Mouse (Mus musculus) MEL (cell line): Measurements from ENCODE around the gene Pid1. TPM values are rescaled to one million over a fixed set of nuclear protein-coding genes. Genes with fewer than 3 reads are reported as not detected.

Source experiments
- DNase-seq: peaks from one replicate; pipeline ENCODE4 v3.0.0; 2011; ENCODE audit warnings: low read depth, low spot score
- H3K27ac ChIP-seq: 2 replicates; pipeline ENCODE4 v1.5.1; 2012; ENCODE audit warnings: low read depth, mild to moderate bottlenecking, control low read depth, low read length, moderate library complexity; ENCODE audit not compliant: control insufficient read depth
- H3K27me3 ChIP-seq, 2 experiments: fragments of 150-350 bp in 1 of 2; sonication (generic) in 1 of 2; 2 replicates each; pipeline ENCODE4 v1.6.1; 2012; ENCODE audit warnings: low read length in 2 of 2, mild to moderate bottlenecking in 2 of 2, improper control_type of control experiment in 1 of 2, moderate library complexity in 1 of 2; ENCODE audit not compliant: insufficient read depth in 2 of 2, control insufficient read depth in 1 of 2
- H3K36me3 ChIP-seq, 2 experiments: 2 replicates each; pipeline ENCODE4 v1.6.1; 2012 to 2014; ENCODE audit warnings: low read length in 2 of 2, improper control_type of control experiment in 1 of 2, inconsistent platforms in 1 of 2, mild to moderate bottlenecking in 1 of 2; ENCODE audit not compliant: insufficient read depth in 2 of 2, control insufficient read depth in 1 of 2
- H3K4me1 ChIP-seq, 2 experiments: fragments of 150-350 bp in 1 of 2; sonication (generic) in 1 of 2; 2 replicates each; pipeline ENCODE4 v1.6.1; 2012; ENCODE audit warnings: low read length in 2 of 2, improper control_type of control experiment in 1 of 2, mild to moderate bottlenecking in 1 of 2; ENCODE audit not compliant: insufficient read depth in 2 of 2, control insufficient read depth in 1 of 2
- H3K4me3 ChIP-seq, 2 experiments: fragments of 150-350 bp in 1 of 2; sonication (generic) in 1 of 2; 2 replicates each; pipeline ENCODE4 v1.5.1; 2012; ENCODE audit warnings: low read depth in 2 of 2, low read length in 2 of 2, mild to moderate bottlenecking in 2 of 2, moderate library complexity in 2 of 2, control low read depth in 1 of 2, improper control_type of control experiment in 1 of 2; ENCODE audit not compliant: control insufficient read depth in 1 of 2, insufficient read depth in 1 of 2
- H3K79me2 ChIP-seq: 2 replicates; pipeline ENCODE4 v1.6.1; 2012; ENCODE audit warnings: mild to moderate bottlenecking, low read length, moderate library complexity; ENCODE audit not compliant: control insufficient read depth, poor library complexity, insufficient read depth
- H3K9ac ChIP-seq: 2 replicates; pipeline ENCODE4 v1.6.1; 2012; ENCODE audit warnings: low read depth, mild to moderate bottlenecking, control low read depth, low read length, moderate library complexity; ENCODE audit not compliant: control insufficient read depth, poor library complexity, severe bottlenecking
- H3K9me3 ChIP-seq: fragments of 150-350 bp; sonication (generic); replicated peaks from 2 replicates; pipeline ENCODE4 v1.6.1; 2012; ENCODE audit warnings: mild to moderate bottlenecking, low read length, improper control_type of control experiment, moderate library complexity; ENCODE audit not compliant: insufficient read depth
- BHLHE40 ChIP-seq: IDR thresholded peaks from 2 replicates; pipeline ENCODE4 v1.6.1; 2012; ENCODE audit warnings: low read depth, mild to moderate bottlenecking, inconsistent platforms, low read length, improper control_type of control experiment, borderline replicate concordance
- CHD1 ChIP-seq: IDR thresholded peaks from 2 replicates; pipeline ENCODE4 v1.6.1; 2012; ENCODE audit warnings: low read depth, mild to moderate bottlenecking, inconsistent platforms, low read length, improper control_type of control experiment
- CTCF ChIP-seq, 3 experiments: IDR thresholded peaks in 2 of 3; conservative IDR thresholded peaks in 1 of 3; 2 replicates each; pipeline ENCODE4 v1.5.1; 2011 to 2012; ENCODE audit warnings: low read length in 3 of 3, low read depth in 2 of 3, mild to moderate bottlenecking in 2 of 3, improper control_type of control experiment in 1 of 3, inconsistent platforms in 1 of 3, mixed read lengths in 1 of 3, moderate library complexity in 1 of 3; ENCODE audit not compliant: control insufficient read depth in 1 of 3, insufficient read depth in 1 of 3, poor library complexity in 1 of 3, severe bottlenecking in 1 of 3
- E2F4 ChIP-seq: IDR thresholded peaks from 2 replicates; pipeline ENCODE4 v1.6.1; 2011; ENCODE audit warnings: low read depth, low read length, improper control_type of control experiment, borderline replicate concordance
- ELF1 ChIP-seq: IDR thresholded peaks from 2 replicates; pipeline ENCODE4 v1.6.1; 2014; ENCODE audit warnings: low read depth, mild to moderate bottlenecking, inconsistent platforms, low read length, improper control_type of control experiment, moderate library complexity
- EP300 ChIP-seq, 2 experiments: IDR thresholded peaks; 2 replicates each; pipeline ENCODE4 v1.6.1; 2011; ENCODE audit warnings: improper control_type of control experiment in 2 of 2, low read length in 2 of 2, low read depth in 1 of 2, mild to moderate bottlenecking in 1 of 2
- ETS1 ChIP-seq: IDR thresholded peaks from 2 replicates; pipeline ENCODE4 v1.6.1; 2012; ENCODE audit warnings: low read depth, mild to moderate bottlenecking, inconsistent platforms, low read length, improper control_type of control experiment, moderate library complexity
- GATA1 ChIP-seq: IDR thresholded peaks from 2 replicates; pipeline ENCODE4 v1.6.1; 2011; ENCODE audit warnings: low read depth, low read length, improper control_type of control experiment
- JUND ChIP-seq: IDR thresholded peaks from 2 replicates; pipeline ENCODE4 v1.6.1; 2011; ENCODE audit warnings: low read depth, mild to moderate bottlenecking, improper control_type of control experiment, low read length
- KAT2A ChIP-seq: conservative IDR thresholded peaks from 2 replicates; pipeline ENCODE4 v1.6.1; 2012; ENCODE audit warnings: low read depth, low read length, improper control_type of control experiment, inconsistent platforms
- MAFK ChIP-seq: IDR thresholded peaks from 2 replicates; pipeline ENCODE4 v1.6.1; 2011; ENCODE audit warnings: low read depth, mild to moderate bottlenecking, low read length, improper control_type of control experiment, borderline replicate concordance
- MAX ChIP-seq: IDR thresholded peaks from 2 replicates; pipeline ENCODE4 v1.6.1; 2011; ENCODE audit warnings: low read length, improper control_type of control experiment
- MEF2A ChIP-seq: IDR thresholded peaks from 2 replicates; pipeline ENCODE4 v1.6.1; 2014; ENCODE audit warnings: low read depth, mild to moderate bottlenecking, inconsistent platforms, low read length, improper control_type of control experiment; ENCODE audit not compliant: poor library complexity, insufficient replicate concordance, severe bottlenecking; ENCODE audit errors: extremely low read depth
- POLR2AphosphoS5 ChIP-seq: IDR thresholded peaks from 2 replicates; pipeline ENCODE4 v1.6.1; 2012; ENCODE audit warnings: low read depth, borderline replicate concordance, mild to moderate bottlenecking, inconsistent platforms, low read length, moderate library complexity, mixed read lengths
- RAD21 ChIP-seq: IDR thresholded peaks from 2 replicates; pipeline ENCODE4 v1.6.1; 2011; ENCODE audit warnings: mild to moderate bottlenecking, low read depth, low read length, improper control_type of control experiment
- SIN3A ChIP-seq: IDR thresholded peaks from 2 replicates; pipeline ENCODE4 v1.6.1; 2012; ENCODE audit warnings: low read length, improper control_type of control experiment, inconsistent platforms
- UBTF ChIP-seq: IDR thresholded peaks from 2 replicates; pipeline ENCODE4 v1.6.1; 2012; ENCODE audit warnings: low read depth, mild to moderate bottlenecking, inconsistent platforms, low read length, improper control_type of control experiment, moderate library complexity, borderline replicate concordance; ENCODE audit not compliant: insufficient read depth
- USF1 ChIP-seq: IDR thresholded peaks from 2 replicates; pipeline ENCODE4 v1.6.1; 2014; ENCODE audit warnings: low read depth, mild to moderate bottlenecking, inconsistent platforms, low read length, improper control_type of control experiment, moderate library complexity
- USF2 ChIP-seq, 2 experiments: IDR thresholded peaks; 2 replicates each; pipeline ENCODE4 v1.6.1; 2011 to 2012; ENCODE audit warnings: improper control_type of control experiment in 2 of 2, low read length in 2 of 2, borderline replicate concordance in 1 of 2, inconsistent platforms in 1 of 2, low read depth in 1 of 2, mild to moderate bottlenecking in 1 of 2; ENCODE audit not compliant: insufficient read depth in 1 of 2
- ZC3H11A ChIP-seq: IDR thresholded peaks from 2 replicates; pipeline ENCODE4 v1.6.1; 2012; ENCODE audit warnings: low read depth, mild to moderate bottlenecking, inconsistent platforms, low read length, improper control_type of control experiment
- ZMIZ1 ChIP-seq: IDR thresholded peaks from 2 replicates; pipeline ENCODE4 v1.6.1; 2012; ENCODE audit warnings: low read depth, mild to moderate bottlenecking, inconsistent platforms, low read length, improper control_type of control experiment, moderate library complexity
- polyA plus RNA-seq, 2 experiments: library from polyadenylated mRNA; stranded (reverse) in 1 of 2; unstranded in 1 of 2; fragments of >175 nt in 1 of 2; fragments of >200 nt in 1 of 2; gene quantifications; 2 replicates each; pipeline versions ENCODE4 v1.2.1 to v1.2.4; 2012; ENCODE audit warnings: low replicate concordance in 2 of 2, low read depth in 1 of 2; ENCODE audit not compliant: insufficient read length in 2 of 2, insufficient read depth in 1 of 2, missing spikeins in 1 of 2
- total RNA-seq: library from RNA; depleted of rRNA; stranded (reverse); fragments of 300-350 nt; gene quantifications from 2 replicates; pipeline ENCODE4 v1.2.3, GENCODE M21; 2012

Gene Pid1
- total and polyA plus RNA-seq, 3 experiments, result not detected

GRCm38 (mm10) chr1:84177033-84177432, 186.9 kb downstream of the Pid1 start:
- Histone ChIP-seq H3K9ac (no peak overlapping the region), H3K4me3 (no peak overlapping the region), H3K27me3 (no peaks in the 10 kb centered on the region), H3K4me1 (no peaks in the 10 kb centered on the region), H3K36me3 (no peaks in the 10 kb centered on the region), H3K9me3 (no peaks in the 10 kb centered on the region), H3K27ac (no peak overlapping the region), H3K79me2 (no peaks in the 10 kb centered on the region)
- TF ChIP-seq POLR2AphosphoS5, result no peak
- TF ChIP-seq MEF2A, result no peak
- TF ChIP-seq BHLHE40, result no peak
- TF ChIP-seq ELF1, result no peak
- no peak for TF ChIP-seq RAD21
- no peak for TF ChIP-seq ZMIZ1
- no peak for TF ChIP-seq EP300 (IDR thresholded peaks at IDR 0.05; ENCODE audit: low read depth in 1 of 2, low read length in 2 of 2)
- TF ChIP-seq CHD1, result no peak
- no peak for TF ChIP-seq USF1
- TF ChIP-seq USF2 (IDR thresholded peaks at IDR 0.05; ENCODE audit: borderline replicate concordance in 1 of 2, insufficient read depth in 1 of 2, low read depth in 1 of 2, low read length in 2 of 2), result no peak
- TF ChIP-seq ETS1, result no peak
- no peak for TF ChIP-seq MAFK
- no peak for TF ChIP-seq E2F4
- TF ChIP-seq JUND, result no peak
- TF ChIP-seq GATA1, result no peak
- TF ChIP-seq UBTF, result no peak
- TF ChIP-seq MAX, result no peak
- TF ChIP-seq CTCF (IDR thresholded peaks at IDR 0.05 in 2 of 3, conservative IDR thresholded peaks at IDR 0.05 in 1 of 3; ENCODE audit: control insufficient read depth in 1 of 3, insufficient read depth in 1 of 3, low read depth in 2 of 3, low read length in 3 of 3, poor library complexity in 1 of 3, severe bottlenecking in 1 of 3), result no peak
- no peak for TF ChIP-seq KAT2A
- TF ChIP-seq SIN3A, result no peak
- no peak for DNase-seq

GRCm38 (mm10) chr1:84172941-84173340, 191.0 kb downstream of the Pid1 start:
- no peaks in the 10 kb centered on the region for H3K36me3 ChIP-seq
- no peak overlapping the region for H3K4me3 ChIP-seq
- H3K9ac ChIP-seq, result no peak overlapping the region
- H3K27ac ChIP-seq, result no peak overlapping the region
- no peak for DNase-seq
- H3K9me3 ChIP-seq, result no peaks in the 10 kb centered on the region
- no peak for TF ChIP-seq E2F4
- TF ChIP-seq ZC3H11A, result no peak
- TF ChIP-seq ZMIZ1, result no peak
- TF ChIP-seq MAX, result no peak
- H3K4me1 ChIP-seq, result no peaks in the 10 kb centered on the region
- no peaks in the 10 kb centered on the region for H3K27me3 ChIP-seq
- H3K79me2 ChIP-seq, result no peaks in the 10 kb centered on the region
